Mouse (Mus musculus): ENCODE measurements around the gene Fbxw11. TPM values are rescaled to one million over a fixed set of nuclear protein-coding genes. Genes with fewer than 3 reads are reported as not detected.
"Not testable (repeated sequence)": the region's sequence is repeated elsewhere in the genome, so short reads cannot be mapped to it uniquely, and the experiment has no call there.

Gene Fbxw11
- polyA plus RNA-seq, 1 experiment from 2014 or later, result 89.8 TPM

GRCm38 (mm10) chr11:32650236-32650749 is 7.8 kb downstream of the Fbxw11 start:
- Histone ChIP-seq H3K27ac (no peak overlapping the region), H3K27me3 (ENCODE audit: insufficient read depth, poor library complexity, severe bottlenecking) (no peaks in the 10 kb centered on the region), H3K4me1 (replicated peaks) (0 out of 2 replicates have a peak, but pooled peaks cover 5% of the 10 kb centered on the region), H3K4me3 (no peak overlapping the region), H3K9me3 (no peaks in the 10 kb centered on the region), H3K36me3 (peaks cover 15% of the 10 kb centered on the region)
- no peak for DNase-seq (ENCODE audit: low spot score)

- WGBS, result 87% methylated on average over 7 of the region's 7 CpGs
- DNase-seq (ENCODE audit: low spot score), result no peak
- H3K4me1 ChIP-seq (replicated peaks), result 0 out of 2 replicates have a peak, but pooled peaks cover 5% of the 10 kb centered on the region
- H3K9me3 ChIP-seq, result no peaks in the 10 kb centered on the region
- no peaks in the 10 kb centered on the region for H3K27me3 ChIP-seq (ENCODE audit: insufficient read depth, poor library complexity, severe bottlenecking)
- no peak overlapping the region for H3K4me3 ChIP-seq
- H3K27ac ChIP-seq, result no peak overlapping the region
- H3K36me3 ChIP-seq, result peaks cover 15% of the 10 kb centered on the region
These were observed 8.5 kb downstream of the Fbxw11 start for GRCm38 (mm10) chr11:32650893-32651590.

- Histone ChIP-seq H3K27me3 (ENCODE audit: insufficient read depth, poor library complexity, severe bottlenecking) (no peaks in the 10 kb centered on the region), H3K36me3 (peaks cover 15% of the 10 kb centered on the region), H3K27ac (no peak overlapping the region), H3K9me3 (no peaks in the 10 kb centered on the region), H3K4me1 (replicated peaks) (no peaks in the 10 kb centered on the region), H3K4me3 (no peak overlapping the region)
- DNase-seq (ENCODE audit: low spot score), result no peak
- 94% methylated on average over 1 of the region's 1 CpGs for WGBS
These were observed 9.2 kb downstream of the Fbxw11 start for GRCm38 (mm10) chr11:32651723-32652122.

- no peaks in the 10 kb centered on the region for H3K9me3 ChIP-seq
- H3K27me3 ChIP-seq (ENCODE audit: insufficient read depth, poor library complexity, severe bottlenecking), result no peaks in the 10 kb centered on the region
- no peak overlapping the region for H3K4me3 ChIP-seq
- DNase-seq (ENCODE audit: low spot score), result no peak
- H3K27ac ChIP-seq, result no peak overlapping the region
- WGBS, result 92% methylated on average over 1 of the region's 1 CpGs
- H3K4me1 ChIP-seq (replicated peaks), result peaks cover 4% of the 10 kb centered on the region; the same call in 1 of the 2 replicates
- H3K36me3 ChIP-seq, result peaks cover 11% of the 10 kb centered on the region; the same call in 1 of the 2 replicates
These were observed 19.6 kb downstream of the Fbxw11 start for GRCm38 (mm10) chr11:32662082-32662656.

- no peaks in the 10 kb centered on the region for H3K27me3 ChIP-seq (ENCODE audit: insufficient read depth, poor library complexity, severe bottlenecking)
- no peak for DNase-seq (ENCODE audit: low spot score)
- H3K9me3 ChIP-seq, result no peaks in the 10 kb centered on the region
- peaks cover 14% of the 10 kb centered on the region for H3K4me1 ChIP-seq (replicated peaks)
- peaks cover 6% of the 10 kb centered on the region; the same call in 1 of the 2 replicates for H3K36me3 ChIP-seq
- H3K4me3 ChIP-seq, result no peak overlapping the region
- 88% methylated on average over 3 of the region's 3 CpGs for WGBS
- no peak overlapping the region for H3K27ac ChIP-seq
These were observed 23.1 kb downstream of the Fbxw11 start for GRCm38 (mm10) chr11:32665639-32666038.

- Histone ChIP-seq H3K36me3 (no peaks in the 10 kb centered on the region), H3K4me1 (replicated peaks) (peaks cover 14% of the 10 kb centered on the region), H3K4me3 (no peak overlapping the region), H3K9me3 (no peaks in the 10 kb centered on the region), H3K27ac (no peak overlapping the region), H3K27me3 (ENCODE audit: insufficient read depth, poor library complexity, severe bottlenecking) (no peaks in the 10 kb centered on the region)
- no peak for DNase-seq (ENCODE audit: low spot score)
These were observed 24.5 kb downstream of the Fbxw11 start for GRCm38 (mm10) chr11:32666983-32667382.

- H3K27ac ChIP-seq, result no peak overlapping the region
- no peak overlapping the region for H3K4me3 ChIP-seq
- H3K4me1 ChIP-seq (replicated peaks), result peaks cover 14% of the 10 kb centered on the region
- H3K9me3 ChIP-seq, result no peaks in the 10 kb centered on the region
- no peaks in the 10 kb centered on the region for H3K36me3 ChIP-seq
- no peak for DNase-seq (ENCODE audit: low spot score)
- H3K27me3 ChIP-seq (ENCODE audit: insufficient read depth, poor library complexity, severe bottlenecking), result no peaks in the 10 kb centered on the region
- WGBS, result 95% methylated on average over 4 of the region's 4 CpGs
These were observed 29.0 kb downstream of the Fbxw11 start for GRCm38 (mm10) chr11:32671480-32671879.

GRCm38 (mm10) chr11:32676777-32677176 is 34.3 kb downstream of the Fbxw11 start:
- no peaks in the 10 kb centered on the region for H3K9me3 ChIP-seq
- DNase-seq (ENCODE audit: low spot score), result no peak
- H3K36me3 ChIP-seq, result no peaks in the 10 kb centered on the region
- no peak overlapping the region for H3K27ac ChIP-seq
- 64% methylated on average over 3 of the region's 3 CpGs for WGBS
- no peaks in the 10 kb centered on the region for H3K27me3 ChIP-seq (ENCODE audit: insufficient read depth, poor library complexity, severe bottlenecking)
- H3K4me1 ChIP-seq (replicated peaks), result peaks cover 18% of the 10 kb centered on the region
- H3K4me3 ChIP-seq, result no peak overlapping the region

- WGBS, result 96% methylated on average over 1 of the region's 1 CpGs
- DNase-seq (ENCODE audit: low spot score), result no peak
- no peaks in the 10 kb centered on the region for H3K27me3 ChIP-seq (ENCODE audit: insufficient read depth, poor library complexity, severe bottlenecking)
- no peaks in the 10 kb centered on the region for H3K36me3 ChIP-seq
- peaks cover 18% of the 10 kb centered on the region for H3K4me1 ChIP-seq (replicated peaks)
- no peak overlapping the region for H3K27ac ChIP-seq
- no peak overlapping the region for H3K4me3 ChIP-seq
- no peaks in the 10 kb centered on the region for H3K9me3 ChIP-seq
These were observed 35.3 kb downstream of the Fbxw11 start for GRCm38 (mm10) chr11:32677811-32678210.

GRCm38 (mm10) chr11:32679091-32679490 is 36.6 kb downstream of the Fbxw11 start:
- not testable (repeated sequence) for DNase-seq (ENCODE audit: low spot score); H3K27me3 ChIP-seq (ENCODE audit: insufficient read depth, poor library complexity, severe bottlenecking); H3K9me3 ChIP-seq; H3K27ac ChIP-seq; H3K36me3 ChIP-seq; H3K4me3 ChIP-seq
- H3K4me1 ChIP-seq (replicated peaks), result peaks cover 23% of the 10 kb centered on the region
- 93% methylated on average over 4 of the region's 4 CpGs for WGBS

GRCm38 (mm10) chr11:32680014-32680413 is 37.5 kb downstream of the Fbxw11 start:
- WGBS, result 81% methylated on average over 4 of the region's 4 CpGs
- peaks cover 26% of the 10 kb centered on the region for H3K4me1 ChIP-seq (replicated peaks)
- H3K27me3 ChIP-seq (ENCODE audit: insufficient read depth, poor library complexity, severe bottlenecking), result no peaks in the 10 kb centered on the region
- no peaks in the 10 kb centered on the region for H3K36me3 ChIP-seq
- DNase-seq (ENCODE audit: low spot score), result no peak
- H3K4me3 ChIP-seq, result no peak overlapping the region
- H3K27ac ChIP-seq, result no peak overlapping the region
- no peaks in the 10 kb centered on the region for H3K9me3 ChIP-seq

- WGBS, result 76% methylated on average over 3 of the region's 3 CpGs
- peaks cover 26% of the 10 kb centered on the region for H3K4me1 ChIP-seq (replicated peaks)
- H3K4me3 ChIP-seq, result no peak overlapping the region
- no peak overlapping the region for H3K27ac ChIP-seq
- no peaks in the 10 kb centered on the region for H3K36me3 ChIP-seq
- no peaks in the 10 kb centered on the region for H3K9me3 ChIP-seq
- DNase-seq (ENCODE audit: low spot score), result no peak
- no peaks in the 10 kb centered on the region for H3K27me3 ChIP-seq (ENCODE audit: insufficient read depth, poor library complexity, severe bottlenecking)
These were observed 38.8 kb downstream of the Fbxw11 start for GRCm38 (mm10) chr11:32681192-32681795.

Data from hindbrain, embryonic 10.5 days (tissue).